Mouse (Mus musculus) right cerebral cortex, postnatal 25 days (tissue): Measurements from ENCODE around the gene Golm1.

ENCODE experiments used
- DNase-seq: peaks from one replicate; pipeline ENCODE4 v3.0.0; 2022

Gene Golm1

DNA sequence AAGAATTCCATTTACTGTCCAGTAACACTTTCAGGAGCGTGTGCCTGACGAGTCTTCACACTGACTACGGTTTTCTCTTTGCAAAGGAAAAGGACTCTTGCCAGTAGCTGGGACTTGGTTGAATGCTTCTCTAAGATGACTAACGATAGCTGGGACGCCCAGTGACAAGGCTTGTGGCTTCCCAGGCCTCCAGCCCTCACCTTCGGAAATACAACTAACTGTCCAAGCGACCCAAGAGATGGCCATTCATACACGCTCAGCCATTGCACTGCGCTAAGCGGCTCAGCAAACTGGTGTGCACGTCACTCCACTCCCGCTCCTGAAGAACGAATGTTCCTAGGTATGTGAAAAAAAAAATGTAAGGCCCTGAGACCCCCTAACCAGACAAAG is 855 bp downstream of the Golm1 start:
- no peak for DNase-seq

DNA sequence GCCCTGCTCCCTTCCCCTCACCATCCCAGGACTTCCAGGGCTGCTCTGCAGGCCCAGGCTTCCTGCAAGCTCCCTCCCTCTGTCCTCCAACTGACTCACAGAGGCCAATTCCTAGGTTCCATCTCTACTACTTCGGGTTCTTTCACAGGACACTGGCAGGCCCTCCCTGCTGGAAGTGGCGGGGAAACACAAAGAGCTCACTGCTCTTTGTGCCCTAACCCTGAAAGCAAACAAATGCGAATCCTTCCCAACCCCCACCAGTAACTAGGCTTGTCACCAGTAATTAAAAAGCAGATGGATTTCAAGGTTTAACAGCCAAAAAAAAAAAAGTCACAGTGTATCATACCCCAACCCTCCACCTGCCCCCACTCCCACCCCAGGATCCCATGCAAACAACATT is 1.4 kb downstream of the Golm1 start:
- no peak for DNase-seq

DNA sequence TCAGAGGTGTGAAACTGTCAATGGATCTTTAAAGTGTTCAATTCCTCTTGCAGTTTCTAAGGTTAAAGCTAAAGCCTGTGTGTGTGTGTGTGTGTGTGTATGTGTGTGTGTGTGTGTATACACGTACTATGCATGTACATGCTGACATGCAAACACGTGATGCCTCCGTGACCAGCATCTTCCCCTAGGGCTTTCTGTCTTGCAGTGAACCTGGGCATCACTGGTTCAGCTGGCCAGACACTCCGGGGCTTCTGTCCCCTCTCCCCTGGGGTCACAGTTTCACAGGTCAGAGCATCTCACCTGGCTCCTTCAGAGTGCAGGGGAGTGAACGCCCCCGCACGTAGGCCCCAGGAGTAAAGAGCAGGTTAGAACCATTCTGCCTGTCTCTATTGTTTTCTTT is 2.0 kb downstream of the Golm1 start:
- no peak for DNase-seq

DNA sequence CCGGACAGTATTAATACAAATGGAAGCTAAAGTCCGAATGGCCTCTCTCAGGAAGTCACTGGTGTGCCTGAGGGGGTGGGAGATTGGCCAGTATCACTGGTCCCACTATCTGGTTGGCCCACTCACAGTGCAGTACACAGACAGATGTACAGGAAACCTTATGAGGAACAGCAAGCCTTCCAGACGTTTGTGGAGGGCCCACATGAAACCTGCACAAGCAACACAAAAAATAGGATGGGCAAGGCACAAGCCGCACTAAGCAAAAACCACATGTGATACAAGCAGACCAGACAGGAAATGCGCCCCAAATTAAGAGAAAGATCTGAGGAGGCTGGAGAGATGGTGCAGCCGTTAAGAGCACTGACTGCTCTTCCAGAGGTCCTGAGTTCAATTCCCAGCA is 3.4 kb downstream of the Golm1 start:
- no peak for DNase-seq

DNA sequence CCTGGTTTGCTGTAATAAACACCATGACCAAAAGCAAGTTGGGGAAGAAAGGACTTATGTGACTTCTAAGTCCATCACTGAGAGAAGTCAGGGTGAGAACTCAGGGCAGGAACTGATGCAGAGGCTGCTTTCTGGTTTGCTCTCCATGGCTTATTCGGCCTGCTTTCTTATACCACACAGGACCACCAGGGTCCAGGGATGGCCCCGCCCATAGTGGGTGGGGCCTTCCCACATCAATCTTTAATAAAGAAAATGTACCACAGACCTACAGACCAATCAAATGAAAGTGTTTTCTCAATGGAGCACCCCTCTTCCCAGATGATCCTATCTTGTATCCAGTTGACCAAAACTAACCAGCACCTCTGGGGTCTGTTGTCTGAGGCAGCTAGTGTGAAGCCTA is 4.1 kb downstream of the Golm1 start:
- DNase-seq, result no peak

DNA sequence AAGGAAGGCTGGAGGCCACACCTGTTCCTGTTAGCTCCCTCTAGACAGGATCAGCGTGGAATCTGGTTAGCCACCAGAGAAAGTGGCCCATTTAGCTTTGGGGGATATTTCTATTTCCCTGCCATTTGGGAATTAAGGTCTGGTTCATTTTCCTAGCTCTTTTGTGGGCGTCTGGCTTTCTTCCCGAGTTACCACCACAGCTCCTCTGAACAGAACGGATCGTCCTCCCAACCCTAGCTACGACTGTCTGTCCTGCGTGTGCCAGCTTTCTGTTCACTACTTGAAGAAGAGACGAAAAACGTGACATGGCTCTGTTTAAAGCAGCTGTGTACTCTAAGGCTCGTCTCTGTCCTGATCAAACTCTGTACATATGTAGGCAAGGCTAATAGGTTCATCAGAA is 5.7 kb downstream of the Golm1 start:
- no peak for DNase-seq

DNA sequence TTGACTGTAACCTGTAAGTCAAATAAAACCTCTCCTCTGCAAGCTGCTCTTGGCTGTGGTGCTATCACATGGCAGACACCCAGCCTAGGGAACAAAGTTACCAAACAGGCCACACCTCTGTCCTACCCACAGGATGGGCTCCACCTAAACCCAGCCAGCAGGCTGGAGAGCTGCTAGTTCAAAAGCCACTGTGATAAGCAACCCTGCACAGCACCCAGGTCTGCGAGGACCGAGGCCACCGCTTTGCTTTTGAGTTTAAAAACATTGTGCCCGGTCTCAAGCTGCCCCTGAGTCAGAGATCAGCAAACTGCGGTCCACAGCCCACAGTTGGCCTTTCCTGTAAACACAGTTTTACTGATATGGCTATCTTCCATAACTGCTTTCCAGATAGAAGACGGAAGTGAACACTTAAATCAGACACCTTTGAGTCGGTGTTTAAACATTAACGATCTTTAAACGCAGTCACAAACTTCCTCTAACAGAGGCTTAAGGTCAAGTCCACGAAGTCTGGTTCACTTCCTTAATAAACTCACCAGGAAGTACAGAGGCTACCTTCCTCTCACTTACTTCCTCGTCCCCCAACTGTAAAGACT is 7.0 kb downstream of the Golm1 start:
- DNase-seq, result no peak

DNA sequence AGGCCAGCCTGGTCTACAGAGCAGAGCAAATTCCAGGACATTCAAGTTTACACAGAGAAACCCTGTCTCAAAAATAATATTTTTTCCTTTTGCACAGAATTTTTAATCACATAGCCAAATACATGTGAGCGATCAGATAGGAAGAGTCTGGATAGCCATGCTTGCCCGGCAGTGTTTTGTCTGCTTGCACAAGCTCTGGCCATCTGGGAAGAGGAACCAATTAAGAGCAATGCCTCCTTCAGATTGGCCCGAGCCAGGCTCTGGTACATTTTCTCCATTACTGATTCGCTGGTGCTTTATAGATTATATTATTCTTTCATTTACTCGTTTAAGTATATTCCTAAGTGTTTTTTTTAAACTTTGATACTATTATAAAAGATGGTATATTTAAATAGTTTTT is 7.8 kb downstream of the Golm1 start:
- no peak for DNase-seq

DNA sequence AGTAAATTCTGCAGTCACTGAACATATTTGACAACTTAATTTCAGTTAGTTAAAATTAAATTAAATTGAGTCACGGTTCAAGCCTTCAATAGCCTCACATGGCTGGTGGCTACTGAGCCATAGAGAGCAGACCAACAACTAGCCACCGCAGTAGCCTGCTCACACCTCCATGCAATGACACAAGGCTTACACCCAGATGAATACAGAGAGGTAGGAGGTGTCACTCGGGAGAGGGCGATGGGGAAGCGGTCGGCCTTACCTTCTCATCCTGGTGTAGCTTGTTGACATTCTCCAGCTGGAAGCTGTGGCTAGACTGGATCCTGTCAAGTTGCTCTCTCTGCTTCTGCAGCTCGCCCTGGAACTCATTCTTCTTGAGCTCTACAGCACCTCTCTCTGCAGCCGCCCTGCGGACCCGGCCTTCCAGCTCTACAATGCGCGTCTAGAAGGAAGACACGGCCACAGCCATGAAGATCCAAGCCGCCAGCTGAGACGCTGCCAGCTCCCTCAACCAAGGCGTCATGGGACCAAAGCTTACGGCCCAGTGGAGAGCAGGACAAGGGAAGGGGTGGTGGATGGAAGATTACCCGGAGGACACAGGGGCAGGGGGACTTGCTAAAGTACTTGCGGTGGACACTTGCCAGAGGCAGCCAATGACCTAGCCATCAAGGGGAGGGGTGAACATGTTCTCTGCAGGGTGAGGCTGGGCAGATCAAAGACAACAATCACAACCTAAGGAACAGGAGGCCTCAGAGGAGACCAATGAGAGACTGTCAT is 11.5 kb downstream of the Golm1 start:
- DNase-seq, result no peak

DNA sequence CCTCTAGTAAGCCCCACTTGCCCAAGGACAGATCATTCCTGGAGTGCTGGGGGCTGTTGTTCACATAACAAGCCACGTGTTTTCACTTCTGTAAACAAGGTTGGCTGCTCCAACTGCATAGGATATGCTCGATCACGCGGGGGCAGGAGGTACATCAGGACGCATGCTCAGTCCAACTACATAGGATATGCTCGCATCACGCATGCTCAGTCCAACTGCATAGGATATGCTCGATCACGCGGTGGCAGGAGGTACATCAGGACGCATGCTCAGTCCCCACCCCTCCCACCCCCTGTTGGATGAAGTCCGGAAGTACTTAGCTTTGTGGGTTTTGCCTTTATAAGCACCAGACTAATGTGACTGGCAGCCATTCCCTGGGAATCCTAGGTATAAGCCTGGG is 13.6 kb downstream of the Golm1 start:
- DNase-seq, result no peak

DNA sequence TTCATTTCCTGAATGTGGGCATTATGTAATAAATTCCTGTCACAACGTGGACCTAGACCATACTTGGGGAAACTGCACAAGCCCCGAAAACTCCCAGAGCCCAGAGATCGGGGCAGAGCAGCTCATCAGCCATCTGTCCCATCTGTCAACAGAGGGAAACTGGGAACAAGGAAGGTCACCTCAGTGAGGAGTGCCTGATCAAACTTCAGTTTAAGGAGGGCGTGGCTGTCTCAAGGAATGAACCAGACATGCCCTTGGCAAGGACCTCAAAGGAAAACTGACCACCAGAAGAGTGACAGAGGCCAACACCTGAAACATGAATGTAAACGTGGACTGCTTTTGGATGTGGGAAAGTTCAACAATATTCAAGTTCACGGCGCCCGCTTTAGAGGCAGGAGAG is 14.2 kb downstream of the Golm1 start:
- no peak for DNase-seq

DNA sequence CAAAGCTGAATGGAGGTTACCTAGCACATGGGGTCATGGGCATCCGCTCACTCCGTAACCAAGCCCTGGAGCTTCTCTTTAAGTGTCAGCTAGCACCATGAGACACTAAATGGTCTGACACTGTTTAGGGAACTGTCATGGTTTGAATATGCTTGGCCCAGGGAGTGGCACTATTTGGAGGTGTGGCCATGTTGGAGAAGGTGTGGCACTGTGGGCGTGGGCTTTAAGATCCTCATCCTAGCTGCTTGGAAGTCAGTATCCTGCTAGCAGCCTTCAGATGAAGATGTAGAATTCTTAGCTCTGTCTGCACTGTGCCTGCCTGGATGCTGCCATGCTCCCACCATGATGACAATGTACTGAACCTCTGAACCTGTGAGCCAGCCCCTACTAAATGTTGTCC is 15.2 kb downstream of the Golm1 start:
- DNase-seq, result no peak

DNA sequence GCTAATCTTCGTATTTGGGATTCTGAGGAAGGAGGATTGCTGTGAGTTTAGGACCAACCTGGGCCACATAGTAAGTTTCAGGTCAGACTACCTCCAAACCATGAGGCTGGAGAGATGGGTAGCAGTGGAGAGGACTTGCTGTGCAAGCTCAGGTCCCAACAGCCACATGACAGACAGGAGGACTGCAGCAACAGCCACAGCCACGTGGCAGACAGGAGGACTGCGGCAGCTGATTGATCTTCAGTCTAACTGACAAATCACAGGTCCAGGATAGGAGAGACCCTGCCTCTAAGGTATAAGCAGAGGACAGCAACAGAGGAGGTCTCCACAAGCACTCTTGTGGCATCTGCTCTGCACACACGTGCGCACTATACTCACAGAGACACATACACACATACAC is 17.8 kb downstream of the Golm1 start:
- no peak for DNase-seq

DNA sequence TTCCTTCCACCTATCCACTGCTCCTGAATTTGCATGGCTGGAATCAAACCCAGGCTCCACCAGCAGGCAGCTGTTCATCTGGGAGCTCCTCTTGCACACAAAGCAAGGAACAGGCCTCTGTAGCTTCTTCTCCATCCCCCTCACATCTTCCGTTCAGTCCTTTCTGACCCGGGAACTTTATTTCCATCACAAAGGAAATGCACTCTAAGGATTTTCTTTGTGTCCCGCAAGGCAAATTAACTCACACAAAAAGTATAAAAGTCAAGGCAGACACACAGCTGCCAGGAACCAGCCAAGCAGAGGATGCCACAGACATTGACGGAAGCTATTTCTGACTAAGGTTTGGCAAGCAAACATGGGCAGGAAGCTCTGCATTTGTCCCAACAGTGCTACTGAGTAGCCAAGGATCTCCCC is 18.6 kb downstream of the Golm1 start:
- DNase-seq, result no peak

DNA sequence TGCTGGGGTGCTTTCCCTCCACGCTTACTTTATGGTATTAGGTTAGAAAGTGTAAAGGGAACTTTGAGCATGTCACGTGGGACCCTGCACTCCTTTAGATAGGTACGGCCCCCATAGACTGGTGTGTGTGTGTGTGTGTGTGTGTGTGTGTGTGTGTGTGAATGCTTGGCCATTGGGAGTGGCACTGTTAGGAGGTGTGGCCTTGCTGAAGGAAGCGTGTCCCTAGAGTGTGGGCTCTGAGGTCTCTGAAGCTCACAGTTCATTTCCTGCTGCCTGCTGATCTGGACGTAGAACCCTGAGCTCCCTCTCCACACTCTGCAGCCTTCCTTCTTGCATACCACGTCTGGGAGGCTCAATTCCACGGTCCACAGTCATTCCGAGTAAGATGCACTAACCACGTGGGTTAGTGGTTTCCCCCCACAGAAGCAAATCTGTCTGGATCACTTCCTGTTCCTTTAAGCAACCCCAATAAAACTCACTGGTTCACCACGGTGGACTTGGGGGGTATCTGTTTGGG is 19.2 kb downstream of the Golm1 start:
- no peak for DNase-seq

DNA sequence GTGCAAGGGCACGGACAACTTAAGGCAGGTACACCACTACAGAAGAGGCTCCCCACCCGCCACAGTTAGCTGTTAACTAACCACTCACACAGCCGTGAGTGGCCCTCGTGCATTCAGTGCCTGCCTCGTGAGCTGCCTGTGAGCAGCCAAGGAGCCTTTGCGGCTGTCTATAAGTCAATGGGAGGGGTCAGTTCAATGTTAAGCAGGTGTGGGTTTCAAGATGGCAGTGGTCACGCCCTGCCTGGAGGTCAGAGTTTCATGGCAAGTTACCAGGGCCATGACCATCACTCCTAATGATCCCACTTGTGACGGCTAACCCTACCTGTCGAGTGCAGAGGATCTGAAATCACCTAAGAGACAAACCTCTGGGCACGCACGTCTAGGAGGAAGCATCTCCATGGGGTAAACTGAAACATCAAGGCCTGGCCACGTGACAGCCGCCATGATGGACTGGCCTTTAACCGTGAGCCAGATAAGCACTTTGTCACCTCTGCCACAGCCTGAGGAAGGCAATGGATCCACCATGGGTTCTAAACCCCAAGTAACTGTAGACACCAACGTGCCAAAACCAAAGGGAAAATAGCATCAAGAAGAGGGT is 19.8 kb downstream of the Golm1 start:
- no peak for DNase-seq

DNA sequence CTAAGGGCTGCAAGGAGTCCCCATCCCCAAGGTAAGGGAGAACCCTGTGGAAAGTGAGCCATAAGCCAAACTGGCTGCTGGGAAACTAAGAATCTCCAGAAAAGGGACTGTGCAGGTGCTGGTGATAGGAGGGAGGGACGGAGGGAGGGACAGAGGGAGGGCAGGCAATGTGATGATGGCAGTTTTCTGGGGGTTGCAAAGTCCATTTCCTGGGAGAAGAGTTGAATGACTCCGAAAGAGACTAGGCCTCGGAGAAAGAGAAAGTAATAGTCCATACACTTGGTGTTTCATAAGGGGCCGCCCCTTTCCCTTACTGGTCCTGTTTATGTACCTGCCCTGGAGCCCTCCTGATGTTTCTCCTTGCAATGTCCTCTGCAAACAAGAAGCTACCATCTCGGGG is 21.1 kb downstream of the Golm1 start:
- DNase-seq, result no peak

DNA sequence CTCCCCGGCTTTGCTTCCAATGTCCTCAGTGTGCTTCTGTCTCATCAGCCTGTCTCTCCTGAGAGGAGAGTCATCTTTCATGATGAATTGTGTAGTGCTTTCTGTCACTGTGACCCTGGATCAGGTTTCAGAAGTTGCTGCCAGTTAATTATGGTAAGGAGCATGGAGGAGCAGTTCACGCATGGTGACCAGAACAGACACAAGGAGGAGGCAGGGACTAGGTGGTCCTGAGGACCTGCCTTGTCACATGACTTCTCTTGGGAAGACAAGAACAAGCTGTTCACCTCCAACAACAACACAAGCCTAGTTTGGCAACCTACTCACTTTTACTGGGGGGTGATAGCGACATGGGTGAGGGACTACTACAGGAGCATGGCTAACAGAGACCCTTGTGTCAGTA is 22.5 kb downstream of the Golm1 start:
- no peak for DNase-seq

DNA sequence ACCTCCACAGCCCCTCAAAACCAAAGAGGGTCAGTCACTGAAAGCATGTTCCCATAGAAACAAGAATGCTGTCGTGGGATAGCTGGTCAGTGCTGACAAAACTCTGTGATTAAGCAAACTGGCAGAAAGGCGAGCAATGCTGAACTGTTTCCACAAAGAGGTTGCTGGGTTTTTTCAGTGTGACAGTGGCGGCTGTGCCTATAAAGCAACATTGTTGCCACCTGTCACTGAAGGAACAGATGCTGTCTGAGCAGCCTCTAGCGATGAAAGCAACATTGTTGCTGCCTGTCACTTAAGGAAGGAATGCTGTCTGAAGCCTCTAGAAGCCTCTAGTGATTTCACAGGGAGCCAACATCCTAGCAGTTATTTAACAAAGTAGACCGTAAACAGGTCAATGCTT is 23.0 kb downstream of the Golm1 start:
- DNase-seq, result no peak

DNA sequence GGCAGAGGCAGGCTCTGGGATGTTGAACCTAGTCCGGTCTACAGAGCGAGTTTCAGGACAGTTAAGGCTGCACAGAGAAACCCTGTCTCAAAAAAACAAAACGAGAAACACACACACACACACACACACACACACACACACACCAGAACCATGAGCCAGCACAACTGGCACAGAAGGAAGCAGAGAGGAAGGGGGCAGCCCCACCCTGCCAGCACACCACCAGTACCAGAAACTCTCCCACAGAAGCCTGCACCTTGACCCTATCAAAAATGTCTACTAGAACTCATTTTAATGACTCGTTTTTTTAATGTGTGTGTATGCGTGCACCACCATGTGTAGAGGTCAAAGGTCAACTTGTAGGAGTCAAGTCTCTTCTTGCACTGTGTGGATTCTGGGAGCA is 25.8 kb downstream of the Golm1 start:
- DNase-seq, result no peak

DNA sequence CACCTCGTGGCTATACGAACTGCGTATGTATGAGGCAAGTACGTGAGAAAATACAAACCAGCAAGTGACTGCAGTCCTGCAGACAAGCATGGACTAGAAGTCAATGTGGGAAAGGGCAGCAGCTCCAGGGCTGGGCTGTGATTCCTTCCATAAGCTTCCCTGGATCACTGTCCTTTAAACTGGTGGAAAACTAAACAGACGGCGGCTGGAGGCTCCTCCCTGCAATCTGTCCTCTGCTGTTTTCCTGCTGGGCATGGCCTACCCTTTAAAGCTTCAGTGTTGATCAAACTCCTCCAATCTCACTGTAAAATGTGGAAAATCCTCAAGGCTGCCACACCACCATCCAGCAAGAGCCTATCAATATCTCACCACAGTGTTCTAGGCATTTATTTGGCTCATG is 27.0 kb downstream of the Golm1 start:
- DNase-seq, result no peak

DNA sequence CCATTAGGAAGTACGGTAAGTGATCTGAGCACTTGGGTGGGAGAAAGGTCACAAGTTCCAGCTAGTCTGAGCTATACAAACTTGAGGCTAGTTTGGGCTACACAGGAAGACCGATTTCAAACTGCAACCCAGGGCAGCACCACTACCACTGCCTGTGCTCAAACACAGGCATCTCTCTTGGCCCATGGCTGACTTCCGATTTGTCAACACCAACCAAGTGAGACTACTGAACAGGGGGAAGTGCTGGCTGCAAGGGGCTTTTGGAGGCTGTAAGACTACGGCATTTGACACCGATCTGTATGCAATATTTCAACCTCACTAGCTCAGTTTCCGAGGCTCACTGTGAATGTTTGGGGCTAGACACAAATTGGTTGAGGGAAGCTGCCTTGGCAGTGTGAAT is 28.1 kb downstream of the Golm1 start:
- no peak for DNase-seq

DNA sequence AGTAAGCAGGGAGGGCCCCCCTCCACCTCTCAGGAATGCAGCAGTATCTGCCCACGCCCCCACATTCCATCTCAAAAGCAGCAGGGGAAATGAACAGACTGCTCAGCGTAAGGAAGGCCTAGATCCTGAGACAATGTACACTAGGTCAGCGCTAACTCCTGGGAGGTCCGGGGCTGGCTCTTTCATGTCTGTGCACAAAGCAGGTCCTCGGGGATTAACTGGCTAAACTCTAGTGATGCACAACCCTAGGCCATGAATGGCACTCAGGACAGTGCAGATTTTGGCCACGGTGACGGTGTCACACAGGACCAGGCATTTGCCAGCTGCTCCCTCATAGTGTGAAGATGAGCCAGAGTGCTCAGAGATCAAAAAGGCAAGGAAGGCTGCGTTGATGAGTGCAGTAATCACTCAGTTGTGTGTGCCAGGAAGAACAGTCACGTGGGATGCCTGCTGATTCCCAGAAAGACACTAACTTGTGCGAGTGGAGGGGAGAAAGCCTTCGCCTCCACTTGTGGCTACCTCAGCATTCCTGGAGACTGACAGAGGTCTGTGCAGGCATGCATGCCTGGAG is 28.9 kb downstream of the Golm1 start:
- DNase-seq, result no peak

DNA sequence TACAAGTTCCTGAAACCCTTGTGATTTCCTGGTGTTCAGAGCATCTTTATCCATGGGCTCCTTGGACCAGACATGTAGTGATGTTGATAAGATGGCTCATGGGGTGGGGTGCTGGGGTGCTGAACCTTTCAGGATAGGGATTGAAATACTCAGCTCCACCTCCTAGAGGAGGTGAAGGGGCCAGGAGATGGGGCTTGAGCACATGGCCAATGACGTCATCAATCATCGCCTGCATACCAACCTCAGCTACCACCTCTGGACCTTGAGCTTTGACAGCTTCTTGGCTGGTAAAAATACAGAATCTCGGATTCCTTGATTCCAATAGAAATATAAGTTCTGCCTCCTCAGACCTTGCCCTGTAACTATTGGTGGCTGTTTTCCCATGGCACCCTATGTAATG is 30.1 kb downstream of the Golm1 start:
- no peak for DNase-seq
